In the genomic region with DNA sequence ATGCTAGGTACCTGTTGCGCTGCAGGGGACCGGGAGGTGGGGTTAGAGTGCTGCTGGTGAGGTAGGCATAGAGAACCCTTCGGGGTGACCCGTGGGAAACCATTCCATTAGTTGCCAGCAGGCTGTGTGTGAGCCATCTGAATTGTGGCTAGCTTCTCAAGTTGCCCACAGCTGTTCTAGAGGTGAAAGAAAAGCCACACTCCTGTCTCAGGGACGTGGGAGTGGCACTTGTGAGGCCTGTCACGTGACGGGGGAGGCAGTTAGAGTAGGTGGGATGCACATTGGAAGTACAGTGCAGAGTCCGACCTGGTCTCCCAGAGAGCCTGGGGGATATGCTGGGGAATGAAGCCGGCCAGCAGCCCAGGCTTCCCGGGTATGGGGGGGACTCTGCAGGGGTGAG, we compare ENCODE assay signal across 30 mouse cellular contexts. TPM values are rescaled to one million over a fixed set of nuclear protein-coding genes. Genes with fewer than 3 reads are reported as not detected.
DNase-seq lines count a peak whose midpoint lies in the region; ATAC-seq and TF ChIP-seq lines count a peak whose summit lies in the region.
"Had no signal": no experiment of that assay in that cellular context is flagged by ENCODE, and none has a peak within 500 bp of the region (broad histone marks: within the 10 kb centered on the region; RNA-seq: fewer than 3 reads in every experiment).

No protein-coding gene starts in this region.

- H3ac ChIP-seq in myocyte (ENCODE audit: control insufficient read depth, insufficient read length) = no peak overlapping the region

- H3K4me3 ChIP-seq in gastrocnemius, adult 2 months = no peak overlapping the region
- no peak overlapping the region for H3K4me3 ChIP-seq in hindbrain, embryonic 13.5 days
- H3K4me3 ChIP-seq in hindbrain, embryonic 10.5 days = no peak overlapping the region
- H3K4me3 ChIP-seq in neural tube, embryonic 13.5 days = no peak overlapping the region
- H3K4me3 ChIP-seq in myocyte = no peak overlapping the region
- H3K4me3 ChIP-seq: embryonic facial prominence, embryonic 13.5 days; forebrain, embryonic 10.5 days; forebrain, embryonic 13.5 days; heart, adult 2 months; heart, embryonic 10.5 days; heart, embryonic 13.5 days; intestine, embryonic 15.5 days had no signal

- no peaks in the 10 kb centered on the region for H3K27me3 ChIP-seq in hindbrain, embryonic 13.5 days
- H3K27me3 ChIP-seq in hindbrain, embryonic 10.5 days (ENCODE audit: insufficient read depth, poor library complexity, severe bottlenecking) = no peaks in the 10 kb centered on the region
- no peaks in the 10 kb centered on the region for H3K27me3 ChIP-seq in neural tube, embryonic 13.5 days
- no peaks in the 10 kb centered on the region for H3K27me3 ChIP-seq in myocyte (ENCODE audit: control insufficient read depth, insufficient read depth, insufficient read length)
- H3K27me3 ChIP-seq: CH12.LX; embryonic facial prominence, embryonic 13.5 days; forebrain, embryonic 13.5 days; heart, embryonic 13.5 days; intestine, embryonic 15.5 days had no signal

- peaks cover 65% of the 10 kb centered on the region for H3K4me1 ChIP-seq in hindbrain, embryonic 13.5 days (replicated peaks)
- H3K4me1 ChIP-seq in hindbrain, embryonic 10.5 days (replicated peaks) = peaks cover 74% of the 10 kb centered on the region
- peaks cover 86% of the 10 kb centered on the region for H3K4me1 ChIP-seq in neural tube, embryonic 13.5 days (replicated peaks)

- TF ChIP-seq CTCF in gastrocnemius, adult 2 months (IDR thresholded peaks at IDR 0.05) = no peak

- no peak for TF ChIP-seq POLR2A in myocyte (IDR thresholded peaks at IDR 0.05; ENCODE audit: insufficient read length, low read depth)

- 0 out of 2 replicates have a peak overlapping the region, but pooled peaks have one; percentile 24 for H3K9ac ChIP-seq in hindbrain, embryonic 13.5 days
- no peak overlapping the region for H3K9ac ChIP-seq in neural tube, embryonic 13.5 days
- H3K9ac ChIP-seq: forebrain, embryonic 13.5 days; heart, embryonic 13.5 days; intestine, embryonic 15.5 days had no signal

- intact Hi-C loops in gastrocnemius, adult 2 months (cut with DNase I) = no loop called here

- no peak overlapping the region for H3K4me2 ChIP-seq in hindbrain, embryonic 13.5 days
- no peak overlapping the region for H3K4me2 ChIP-seq in neural tube, embryonic 13.5 days
- peak overlapping the region; percentile 50 for H3K4me2 ChIP-seq in myocyte (ENCODE audit: low read depth)
- H3K4me2 ChIP-seq: embryonic facial prominence, embryonic 13.5 days; forebrain, embryonic 13.5 days; heart, embryonic 13.5 days had no signal

- H3K27ac ChIP-seq in gastrocnemius, adult 2 months = peak overlapping the region; percentile 88
- no peak overlapping the region for H3K27ac ChIP-seq in hindbrain, embryonic 13.5 days
- H3K27ac ChIP-seq in hindbrain, embryonic 10.5 days = no peak overlapping the region
- 0 out of 2 replicates have a peak overlapping the region, but pooled peaks have one; percentile 23 for H3K27ac ChIP-seq in neural tube, embryonic 13.5 days (replicated peaks)
- H3K27ac ChIP-seq: embryonic facial prominence, embryonic 13.5 days; forebrain, embryonic 10.5 days; forebrain, embryonic 13.5 days; heart, adult 2 months; heart, embryonic 10.5 days; heart, embryonic 13.5 days; intestine, embryonic 15.5 days had no signal

- peaks cover 42% of the 10 kb centered on the region for H3K79me2 ChIP-seq in myocyte (ENCODE audit: control insufficient read depth, insufficient read depth)

- H3K36me3 ChIP-seq in hindbrain, embryonic 13.5 days = peaks cover 84% of the 10 kb centered on the region
- H3K36me3 ChIP-seq in hindbrain, embryonic 10.5 days = peaks cover 100% of the 10 kb centered on the region
- peaks cover 94% of the 10 kb centered on the region for H3K36me3 ChIP-seq in neural tube, embryonic 13.5 days
- peaks cover 18% of the 10 kb centered on the region for H3K36me3 ChIP-seq in myocyte (ENCODE audit: control insufficient read depth, insufficient read depth)

- H3K9me3 ChIP-seq in hindbrain, embryonic 13.5 days = no peaks in the 10 kb centered on the region
- H3K9me3 ChIP-seq in hindbrain, embryonic 10.5 days = no peaks in the 10 kb centered on the region
- H3K9me3 ChIP-seq in neural tube, embryonic 13.5 days = no peaks in the 10 kb centered on the region
- H3K9me3 ChIP-seq: embryonic facial prominence, embryonic 13.5 days; forebrain, embryonic 10.5 days; forebrain, embryonic 13.5 days; heart, embryonic 10.5 days; heart, embryonic 13.5 days; intestine, embryonic 15.5 days had no signal

- no peak for DNase-seq in gastrocnemius, adult 2 months
- no peak for DNase-seq in gastrocnemius, adult 8-10 months (ENCODE audit: low spot score in 2 of 2)
- DNase-seq in hindbrain, embryonic 10.5 days (ENCODE audit: low spot score) = no peak
- no peak for DNase-seq in neural tube, embryonic 10.5 days (ENCODE audit: extremely low spot score, low spot score)
- DNase-seq in adrenal gland, adult 2 months = no peak
- DNase-seq: adrenal gland, postnatal 10 days; adrenal gland, postnatal 36 days; B cell, adult 2 months; cerebellum, adult 18-20 months; cerebellum, adult 9-10 months; cerebellum, postnatal 14 days; gastrocnemius, postnatal 25 days; heart, adult 2 months; kidney, adult 11 months had no signal

- WGBS in hindbrain, embryonic 13.5 days = 87% methylated on average over 10 of the region's 10 CpGs
- 90% methylated on average over 10 of the region's 10 CpGs for WGBS in hindbrain, embryonic 10.5 days
- WGBS in neural tube, embryonic 13.5 days = 84% methylated on average over 10 of the region's 10 CpGs

- ATAC-seq in hindbrain, embryonic 13.5 days (ENCODE audit: low FRiP score) = no peak
- ATAC-seq in neural tube, embryonic 13.5 days (ENCODE audit: low read depth) = no peak
- ATAC-seq: activated CD4-positive, CD25-positive, alpha-beta regulatory T cell, adult 4 months; forebrain, embryonic 13.5 days; forebrain, embryonic 16.5 days; hindbrain, embryonic 16.5 days had no signal

TF ChIP-seq in myocyte, 11 proteins besides CTCF, POLR2A, EP300 and RAD21:
- TF ChIP-seq MYOG (IDR thresholded peaks at IDR 0.05; ENCODE audit: control insufficient read depth in 1 of 3, insufficient read depth in 1 of 3, insufficient read length in 2 of 3, low read depth in 2 of 3) (peak in 2 of 3 experiments; percentile 71 to 96), MAX (IDR thresholded peaks at IDR 0.05; ENCODE audit: low read depth) (no peak), REST (IDR thresholded peaks at IDR 0.05; ENCODE audit: insufficient read depth, insufficient read length) (no peak), MYOD1 (IDR thresholded peaks at IDR 0.05; ENCODE audit: control insufficient read depth in 1 of 3, insufficient read length in 2 of 3, low read depth in 2 of 3) (peak; percentile 2 to 88 (median 82)), CEBPB (IDR thresholded peaks at IDR 0.05; ENCODE audit: insufficient read depth, poor library complexity, severe bottlenecking) (no peak), E2F4 (IDR thresholded peaks at IDR 0.05; ENCODE audit: insufficient read depth) (no peak), USF1 (IDR thresholded peaks at IDR 0.05; ENCODE audit: low read depth) (peak; percentile 67), TCF12 (IDR thresholded peaks at IDR 0.05; ENCODE audit: insufficient read depth, poor library complexity, severe bottlenecking) (peak; percentile 48), SRF (IDR thresholded peaks at IDR 0.05; ENCODE audit: control insufficient read depth, insufficient read length, low read depth) (no peak), TCF3 (IDR thresholded peaks at IDR 0.05; ENCODE audit: insufficient read length, low read depth) (peak; percentile 57)

RNA-seq across cellular contexts. Expression of gene Rcc2, which starts 9.3 kb away (rescaled TPM):
- total RNA-seq in gastrocnemius, adult 2 months (2021) = 1 to 10 TPM; 5.9 to 8.8 TPM
- total RNA-seq in gastrocnemius, adult 8-10 months (2022) = 1 to 10 TPM; 6.0 to 7.8 (median 6.4) TPM
- 13.8 and 15.7 TPM in 2 replicates for polyA plus RNA-seq in hindbrain, embryonic 13.5 days (2015; fragmentation: Nextera tagmentation; extraction: Ambion mirVana)
- polyA plus RNA-seq in hindbrain, embryonic 10.5 days (2016; fragmentation: Nextera tagmentation; extraction: Ambion mirVana) = 33.9 and 37.5 TPM in 2 replicates
- polyA plus RNA-seq in neural tube, embryonic 13.5 days (2015; fragmentation: Nextera tagmentation; extraction: Ambion mirVana) = 23.4 and 30.7 TPM in 2 replicates
- polyA plus RNA-seq in myocyte (2012; fragmentation: generic; extraction: Trizol) = 167 TPM
- total RNA-seq in adrenal gland, adult 2 months (2021) = 10 to 100 TPM; 62.7 to 64.2 TPM
- polyA plus RNA-seq in adrenal gland, adult 2 months (2012; rRNA removed) = 43.1 and 50.1 TPM in 2 replicates

RNA-seq across cellular contexts. Expression of gene Padi6, which starts 32.8 kb away (rescaled TPM):
- not detected for total RNA-seq in gastrocnemius, adult 2 months (2021)
- total RNA-seq in gastrocnemius, adult 8-10 months (2022) = not detected
- polyA plus RNA-seq in hindbrain, embryonic 13.5 days (2015; fragmentation: Nextera tagmentation; extraction: Ambion mirVana) = not detected in 2 replicates
- polyA plus RNA-seq in hindbrain, embryonic 10.5 days (2016; fragmentation: Nextera tagmentation; extraction: Ambion mirVana) = 0.06 TPM in 1 of 2 replicates, not detected in the other
- not detected in 2 replicates for polyA plus RNA-seq in neural tube, embryonic 13.5 days (2015; fragmentation: Nextera tagmentation; extraction: Ambion mirVana)
- polyA plus RNA-seq in myocyte (2012; fragmentation: generic; extraction: Trizol) = 0.20 TPM
- total RNA-seq in adrenal gland, adult 2 months (2021) = not detected
- polyA plus RNA-seq in adrenal gland, adult 2 months (2012; rRNA removed) = not detected in 2 replicates
- total RNA-seq: adrenal gland, postnatal 36 days; CH12.LX; gastrocnemius, adult 18-20 months; gastrocnemius, postnatal 25 days; heart, adult 2 months; heart, postnatal 25 days; hematopoietic stem cell, adult 5-6 weeks had no signal
- polyA plus RNA-seq: activated CD4-positive, CD25-positive, alpha-beta regulatory T cell, adult 4 months; embryonic facial prominence, embryonic 13.5 days; forebrain, embryonic 10.5 days; forebrain, embryonic 13.5 days; forebrain, embryonic 16.5 days; heart, adult 2 months; heart, embryonic 10.5 days; heart, embryonic 13.5 days; hindbrain, embryonic 16.5 days had no signal

RNA-seq across cellular contexts. Expression of gene Arhgef10l, which starts 43.8 kb away (rescaled TPM):
- total RNA-seq in gastrocnemius, adult 2 months (2021) = 10 to 100 TPM; 50.9 to 66.3 TPM
- total RNA-seq in gastrocnemius, adult 8-10 months (2022) = 10 to 100 TPM; 50.0 to 66.3 (median 54.8) TPM
- polyA plus RNA-seq in hindbrain, embryonic 13.5 days (2015; fragmentation: Nextera tagmentation; extraction: Ambion mirVana) = 23.2 and 23.8 TPM in 2 replicates
- 23.7 and 32.3 TPM in 2 replicates for polyA plus RNA-seq in hindbrain, embryonic 10.5 days (2016; fragmentation: Nextera tagmentation; extraction: Ambion mirVana)
- polyA plus RNA-seq in neural tube, embryonic 13.5 days (2015; fragmentation: Nextera tagmentation; extraction: Ambion mirVana) = 28.6 and 28.8 TPM in 2 replicates
- 34.7 TPM for polyA plus RNA-seq in myocyte (2012; fragmentation: generic; extraction: Trizol)
- 10 to 100 TPM in 1 of 2 experiments, 1 to 10 TPM in 1; 7.5 to 30.8 TPM for total RNA-seq in adrenal gland, adult 2 months (2021)
- 13.3 and 18.8 TPM in 2 replicates for polyA plus RNA-seq in adrenal gland, adult 2 months (2012; rRNA removed)
- polyA plus RNA-seq: activated CD4-positive, CD25-positive, alpha-beta regulatory T cell, adult 4 months had no signal

Comparison
In these comparisons a context has a peak if more than half of its experiments do, and no peak if none do; other contexts are left out.
1. H3K27ac ChIP-seq: peak in gastrocnemius, adult 2 months (single experiment) and neural tube, embryonic 13.5 days (single experiment); none in hindbrain, embryonic 13.5 days (single experiment) and hindbrain, embryonic 10.5 days (single experiment).